Mouse (Mus musculus): ENCODE data around the gene Yju2. TPM values are rescaled to one million over a fixed set of nuclear protein-coding genes. Genes with fewer than 3 reads are reported as not detected.

Gene Yju2
- 0.70 TPM for polyA plus RNA-seq (2014; fragmentation: Illumina TruSeq; extraction: RNeasy Lipid Tissue Mini Kit (QIAGEN cat#74804); ENCODE audit: low read depth, low replicate concordance)

DNA sequence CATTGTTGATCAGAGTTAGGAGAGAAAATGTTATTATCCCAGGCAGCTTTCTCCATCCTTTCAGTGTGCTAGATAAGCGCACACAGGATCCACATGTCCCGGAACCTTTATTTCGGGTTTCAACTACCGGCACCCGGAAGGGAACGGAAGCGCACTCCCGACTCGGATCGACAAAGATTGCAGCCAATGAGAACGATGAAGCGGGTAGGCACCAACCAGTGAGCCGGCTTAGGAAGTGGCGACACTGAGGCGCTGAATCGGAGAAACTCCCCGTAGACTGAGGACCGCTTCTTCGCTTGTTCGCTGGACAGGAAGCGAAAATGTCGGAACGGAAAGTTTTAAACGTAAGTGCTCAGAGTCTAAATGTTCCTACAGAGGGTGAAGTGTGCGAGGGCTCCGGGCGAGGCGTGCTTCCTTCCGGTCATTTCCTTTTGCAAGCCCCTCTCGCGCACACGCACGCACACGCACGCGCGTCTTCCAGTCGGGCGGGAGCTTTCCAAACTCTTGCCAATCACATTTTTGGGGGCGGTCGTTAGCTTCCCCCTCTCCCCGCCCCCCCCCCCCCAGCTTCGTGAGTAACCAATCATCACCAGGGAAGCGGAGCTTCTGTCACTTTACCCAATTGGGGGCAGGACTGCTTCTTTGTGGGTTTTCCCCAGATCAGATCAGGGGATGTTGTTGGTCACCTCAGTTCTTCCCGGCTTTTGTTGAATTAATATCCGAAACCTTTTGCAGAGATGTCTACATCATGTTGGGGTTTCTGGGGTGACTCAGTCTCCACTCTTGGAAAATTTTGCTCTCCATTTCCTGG, at the start of gene Yju2:
Gene Yju2, plus strand, starts transcription at position 182 of the 811 bp plus-strand sequence.

DNA sequence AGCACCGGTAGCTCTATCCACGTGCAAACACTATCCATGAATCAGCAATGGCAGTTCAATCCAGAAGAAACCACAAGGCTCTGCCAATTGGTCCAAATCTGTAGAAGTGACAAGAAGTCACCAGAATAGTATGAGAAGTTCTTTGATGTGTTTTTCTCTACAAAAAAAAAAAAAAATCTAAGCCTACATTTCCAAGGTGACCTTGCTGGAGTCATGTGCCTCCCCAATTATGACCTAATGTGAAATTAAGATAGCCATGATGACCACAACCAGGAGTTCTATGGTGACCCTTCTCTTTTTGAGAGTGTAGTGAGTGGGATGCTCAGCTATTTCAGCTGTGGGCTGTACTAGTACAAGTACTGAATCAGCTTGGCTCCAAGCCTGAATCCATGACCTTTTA, 9.5 kb upstream of the Yju2 start, which contains the start of gene Zfp119b:
Gene Zfp119b, minus strand, starts transcription at position 101 of the 400 bp plus-strand sequence.

DNA sequence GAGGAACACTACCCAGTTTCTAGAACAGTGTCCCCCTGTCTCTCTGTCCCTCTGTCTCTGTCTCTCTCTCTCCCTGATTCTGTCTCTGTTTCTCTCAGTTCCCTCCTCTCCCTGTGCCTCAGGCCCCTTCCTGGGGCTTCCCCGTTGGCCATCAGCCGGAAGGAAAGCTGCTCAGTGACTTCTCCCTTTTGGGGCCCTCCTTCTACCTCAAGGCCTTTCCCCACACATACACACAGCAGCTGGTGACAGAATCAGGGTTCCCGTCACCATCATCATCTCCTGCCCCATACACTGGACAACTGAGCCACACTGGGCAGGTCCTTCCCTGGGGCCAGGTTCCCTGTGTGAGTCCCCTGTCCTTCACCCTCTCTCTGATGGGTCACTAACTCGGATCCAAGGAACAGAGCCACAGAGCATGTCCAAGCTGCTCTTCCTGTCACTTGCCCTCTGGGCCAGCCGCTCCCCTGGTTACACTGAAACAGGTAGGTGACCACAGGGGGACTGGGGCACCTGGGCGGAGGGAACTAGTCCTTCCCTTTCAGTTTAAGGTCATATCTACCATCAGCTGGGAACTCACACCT, 6.4 kb upstream of the Yju2 start, which contains the start of gene Ebi3:
Gene Ebi3, plus strand, starts transcription at position 194 of the 581 bp plus-strand sequence.

DNA sequence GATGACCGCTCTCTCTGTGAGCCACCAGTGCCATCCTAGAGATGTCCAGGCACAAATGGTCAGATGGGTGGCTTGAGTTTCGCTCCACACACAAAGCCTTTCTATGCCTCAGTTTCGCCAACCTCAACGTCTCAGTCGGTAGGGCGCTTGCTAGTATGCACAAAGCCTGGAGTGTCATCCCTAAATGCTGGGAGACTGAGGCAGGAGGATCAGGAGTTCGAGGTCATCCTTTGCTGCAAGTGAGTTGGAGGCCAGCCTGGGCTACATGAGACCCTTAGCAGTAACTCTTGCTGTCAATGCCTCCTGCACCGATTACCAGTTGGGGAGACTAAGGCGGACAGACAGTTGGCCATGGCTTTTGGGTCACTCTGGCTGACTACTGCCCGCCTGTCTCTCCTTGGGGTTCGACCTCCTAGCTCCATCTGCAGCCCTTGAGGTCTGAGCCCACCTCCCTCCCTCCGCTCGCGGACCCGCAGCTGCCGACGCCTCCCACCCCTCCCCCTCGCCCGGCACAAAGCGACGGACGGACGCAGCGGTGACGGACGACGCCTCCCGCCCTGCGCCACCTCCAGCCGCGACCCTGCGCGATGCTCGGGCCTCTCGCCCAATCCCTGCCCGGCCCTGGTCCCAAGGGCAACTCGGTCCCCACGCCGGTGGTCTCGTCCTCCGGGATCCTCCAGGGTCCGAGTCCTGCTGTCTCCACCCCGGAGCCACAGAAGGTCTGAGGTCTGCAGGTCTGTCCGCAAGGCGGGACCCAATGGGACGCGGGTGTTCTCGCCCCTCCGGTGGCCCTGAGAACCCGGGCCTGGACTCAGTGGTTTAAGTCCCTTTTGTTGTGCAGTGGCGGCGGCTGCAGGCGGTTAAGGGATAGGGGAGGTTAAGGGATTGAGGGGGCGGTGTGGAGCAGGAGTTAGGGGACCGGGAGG, 11.3 kb downstream of the Yju2 start, which contains the start of gene Shd:
Gene Shd, plus strand, starts transcription at position 502 of the 926 bp plus-strand sequence.

DNA sequence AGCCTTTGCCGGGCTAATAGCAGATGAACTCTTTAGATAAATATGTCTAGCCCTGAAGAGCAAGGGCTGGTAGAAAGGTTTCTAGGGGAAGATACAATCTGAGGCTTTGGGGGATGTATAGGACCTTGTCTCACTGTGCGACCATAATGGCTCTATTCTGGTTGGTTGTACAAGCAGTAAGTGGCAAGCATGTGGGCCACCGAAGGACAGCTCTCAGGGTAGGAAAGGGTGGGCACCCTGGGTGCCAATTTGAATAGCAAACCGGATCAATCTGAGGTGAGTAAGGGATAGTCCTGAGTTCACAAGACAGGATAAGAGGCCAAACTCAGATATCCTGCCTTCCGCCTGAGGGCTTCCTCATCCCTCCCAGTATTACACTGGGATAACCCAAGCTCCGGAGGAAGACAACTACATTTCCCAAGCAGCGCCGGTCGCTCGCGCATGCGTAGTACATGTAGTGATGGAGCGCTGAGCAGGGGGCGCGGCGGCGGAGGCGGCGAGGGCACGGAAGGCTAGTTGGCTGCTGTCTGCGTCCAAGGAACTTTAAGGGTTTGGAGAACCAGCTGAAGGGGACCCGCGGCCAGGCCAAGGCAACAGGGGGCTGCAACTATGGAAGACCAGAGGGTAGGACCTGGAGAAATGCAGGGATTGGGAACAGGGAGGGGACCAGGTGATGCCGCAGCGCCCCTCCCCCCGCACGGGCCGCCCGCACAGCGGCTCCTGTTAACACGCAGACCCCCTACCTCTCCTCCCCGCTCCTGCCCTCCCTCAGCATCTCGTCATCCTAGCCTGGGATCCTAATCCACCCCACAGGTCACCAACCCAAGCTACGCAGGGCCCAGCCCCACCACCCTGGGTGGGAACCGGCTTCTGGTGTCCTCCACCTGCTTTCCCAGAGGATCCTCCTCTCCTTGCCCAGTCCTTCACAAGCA, 27.4 kb downstream of the Yju2 start, which contains the start of gene Fsd1:
Gene Fsd1, plus strand, starts transcription at position 480 of the 932 bp plus-strand sequence.

DNA sequence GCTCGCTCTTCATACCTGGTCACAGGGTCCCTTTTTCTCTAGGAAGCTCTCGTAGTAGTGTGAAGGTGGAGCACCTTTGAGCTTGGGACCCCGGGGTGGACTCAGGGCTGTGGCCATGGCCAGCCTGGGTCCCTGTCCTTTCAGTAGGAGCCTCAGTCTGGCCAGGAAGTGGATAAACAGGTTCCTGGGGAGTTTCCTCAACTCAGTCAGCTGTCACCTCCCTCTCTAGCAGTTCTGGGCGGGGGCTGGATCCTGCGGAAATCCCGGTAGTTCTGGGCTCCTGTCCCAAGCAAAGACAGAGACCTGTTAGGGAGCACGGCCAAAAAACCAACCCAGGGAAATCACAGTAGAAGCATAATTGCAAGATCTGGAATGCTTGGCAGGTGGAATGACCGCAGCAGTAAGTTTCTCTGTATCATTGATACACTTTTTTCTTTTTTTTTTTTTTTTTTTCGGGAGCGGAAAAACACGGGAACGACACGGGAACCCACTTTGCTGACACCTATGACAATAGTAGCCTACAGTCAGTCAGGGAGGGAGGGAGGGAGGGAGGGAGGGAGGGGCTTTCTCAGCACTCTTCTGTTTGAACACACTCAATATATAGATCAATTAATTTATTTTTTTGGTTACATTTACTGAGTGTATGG, 46.6 kb downstream of the Yju2 start, which contains the start of the genes Stap2 and Mpnd:
Gene Stap2, minus strand, starts transcription at position 170 of the 647 bp plus-strand sequence.
Gene Mpnd, plus strand, starts transcription at position 297 of the 647 bp plus-strand sequence.

Other genes starting within 250 kb of the Yju2 start
- 19.8 TPM for gene Pot1b, start 246.5 kb upstream of the Yju2 start, polyA plus RNA-seq (2014; fragmentation: Illumina TruSeq; extraction: RNeasy Lipid Tissue Mini Kit (QIAGEN cat#74804); ENCODE audit: low read depth, low replicate concordance)
- 1.4 TPM for gene Adgre4, start 209.1 kb upstream of the Yju2 start, polyA plus RNA-seq (2014; fragmentation: Illumina TruSeq; extraction: RNeasy Lipid Tissue Mini Kit (QIAGEN cat#74804); ENCODE audit: low read depth, low replicate concordance)
- gene Zfp119a, start 80.2 kb upstream of the Yju2 start, polyA plus RNA-seq (2014; fragmentation: Illumina TruSeq; extraction: RNeasy Lipid Tissue Mini Kit (QIAGEN cat#74804); ENCODE audit: low read depth, low replicate concordance): 18.8 TPM
- 30.8 TPM for gene Zfp959, start 67.0 kb upstream of the Yju2 start, polyA plus RNA-seq (2014; fragmentation: Illumina TruSeq; extraction: RNeasy Lipid Tissue Mini Kit (QIAGEN cat#74804); ENCODE audit: low read depth, low replicate concordance)
- 19.0 TPM for gene Zfp119b, start 9.6 kb upstream of the Yju2 start, polyA plus RNA-seq (2014; fragmentation: Illumina TruSeq; extraction: RNeasy Lipid Tissue Mini Kit (QIAGEN cat#74804); ENCODE audit: low read depth, low replicate concordance)
- gene Ebi3, start 6.5 kb upstream of the Yju2 start, polyA plus RNA-seq (2014; fragmentation: Illumina TruSeq; extraction: RNeasy Lipid Tissue Mini Kit (QIAGEN cat#74804); ENCODE audit: low read depth, low replicate concordance): not detected
- gene Shd, start 11.4 kb downstream of the Yju2 start, polyA plus RNA-seq (2014; fragmentation: Illumina TruSeq; extraction: RNeasy Lipid Tissue Mini Kit (QIAGEN cat#74804); ENCODE audit: low read depth, low replicate concordance): not detected
- not detected for gene Fsd1, start 27.4 kb downstream of the Yju2 start, polyA plus RNA-seq (2014; fragmentation: Illumina TruSeq; extraction: RNeasy Lipid Tissue Mini Kit (QIAGEN cat#74804); ENCODE audit: low read depth, low replicate concordance)
- 0.41 TPM for gene Stap2, start 46.5 kb downstream of the Yju2 start, polyA plus RNA-seq (2014; fragmentation: Illumina TruSeq; extraction: RNeasy Lipid Tissue Mini Kit (QIAGEN cat#74804); ENCODE audit: low read depth, low replicate concordance)
- gene Mpnd, start 46.6 kb downstream of the Yju2 start, polyA plus RNA-seq (2014; fragmentation: Illumina TruSeq; extraction: RNeasy Lipid Tissue Mini Kit (QIAGEN cat#74804); ENCODE audit: low read depth, low replicate concordance): 0.70 TPM
- 0.82 TPM for gene Sh3gl1, start 77.5 kb downstream of the Yju2 start, polyA plus RNA-seq (2014; fragmentation: Illumina TruSeq; extraction: RNeasy Lipid Tissue Mini Kit (QIAGEN cat#74804); ENCODE audit: low read depth, low replicate concordance)
- gene Chaf1a, start 81.3 kb downstream of the Yju2 start, polyA plus RNA-seq (2014; fragmentation: Illumina TruSeq; extraction: RNeasy Lipid Tissue Mini Kit (QIAGEN cat#74804); ENCODE audit: low read depth, low replicate concordance): 0.76 TPM
- 15.9 TPM for gene Ubxn6, start 115.9 kb downstream of the Yju2 start, polyA plus RNA-seq (2014; fragmentation: Illumina TruSeq; extraction: RNeasy Lipid Tissue Mini Kit (QIAGEN cat#74804); ENCODE audit: low read depth, low replicate concordance)
- 3.9 TPM for gene Hdgfl2, start 120.5 kb downstream of the Yju2 start, polyA plus RNA-seq (2014; fragmentation: Illumina TruSeq; extraction: RNeasy Lipid Tissue Mini Kit (QIAGEN cat#74804); ENCODE audit: low read depth, low replicate concordance)
- gene Plin4, start 150.7 kb downstream of the Yju2 start, polyA plus RNA-seq (2014; fragmentation: Illumina TruSeq; extraction: RNeasy Lipid Tissue Mini Kit (QIAGEN cat#74804); ENCODE audit: low read depth, low replicate concordance): 6.4 TPM
- gene Plin5, start 158.5 kb downstream of the Yju2 start, polyA plus RNA-seq (2014; fragmentation: Illumina TruSeq; extraction: RNeasy Lipid Tissue Mini Kit (QIAGEN cat#74804); ENCODE audit: low read depth, low replicate concordance): 6.5 TPM
- not detected for gene Lrg1, start 162.9 kb downstream of the Yju2 start, polyA plus RNA-seq (2014; fragmentation: Illumina TruSeq; extraction: RNeasy Lipid Tissue Mini Kit (QIAGEN cat#74804); ENCODE audit: low read depth, low replicate concordance)
- not detected for gene Sema6b, start 181.2 kb downstream of the Yju2 start, polyA plus RNA-seq (2014; fragmentation: Illumina TruSeq; extraction: RNeasy Lipid Tissue Mini Kit (QIAGEN cat#74804); ENCODE audit: low read depth, low replicate concordance)
- gene Tnfaip8l1, start 203.4 kb downstream of the Yju2 start, polyA plus RNA-seq (2014; fragmentation: Illumina TruSeq; extraction: RNeasy Lipid Tissue Mini Kit (QIAGEN cat#74804); ENCODE audit: low read depth, low replicate concordance): 1.6 TPM
- gene Mydgf, start 224.8 kb downstream of the Yju2 start, polyA plus RNA-seq (2014; fragmentation: Illumina TruSeq; extraction: RNeasy Lipid Tissue Mini Kit (QIAGEN cat#74804); ENCODE audit: low read depth, low replicate concordance): 13.2 TPM